Mouse (Mus musculus): Measurements from ENCODE around the gene Zbtb7b. TPM values are rescaled to one million over a fixed set of nuclear protein-coding genes. Genes with fewer than 3 reads are reported as not detected.

The Zbtb7b gene
- total and polyA plus RNA-seq, 3 experiments: 11.9 to 34.2 (median 27.6) TPM

- no peak within 1 kb of the TSS for H3K4me2 ChIP-seq (ENCODE audit: insufficient read depth, low read depth, poor library complexity, severe bottlenecking)
- peaks cover 6 to 45% of the 10 kb centered on the region in 2 experiments for H3K4me1 ChIP-seq (ENCODE audit: control insufficient read depth in 1 of 2, insufficient read depth in 2 of 2)
- H3K79me2 ChIP-seq (replicated peaks; ENCODE audit: control insufficient read depth, extremely low read depth, insufficient read depth, poor library complexity, severe bottlenecking): no peaks in the 10 kb centered on the region
- H3K27ac ChIP-seq (ENCODE audit: insufficient read depth, low read depth): no peak within 1 kb of the TSS
- H3K9me3 ChIP-seq (replicated peaks; ENCODE audit: low read length): peaks cover 5% of the 10 kb centered on the region
- no peak within 1 kb of the TSS for H3K9ac ChIP-seq (ENCODE audit: insufficient read depth, low read depth)
- dilution Hi-C loops (cut with MboI; ENCODE audit: extremely low pct_ligation_motif_present, extremely low pct_unique_long_range_greater_than_20kb, low sequenced_read_pairs) (no loop called here), in situ Hi-C loops (cut with MboI; ENCODE audit: low pct_ligation_motif_present, low pct_unique_long_range_greater_than_20kb, low sequenced_read_pairs) (no loop called here)
- peaks cover 61 to 84% of the 10 kb centered on the region in 2 experiments for H3K36me3 ChIP-seq (replicated peaks in 1 of 2; ENCODE audit: control insufficient read depth in 1 of 2, insufficient read depth in 1 of 2, low read length in 1 of 2)
- TF ChIP-seq MEF2A (IDR thresholded peaks at IDR 0.05; ENCODE audit: borderline replicate concordance, low read depth, low read length): no peak
- TF ChIP-seq CTCF (conservative IDR thresholded peaks at IDR 0.05 in 1 of 2, IDR thresholded peaks at IDR 0.05 in 1 of 2; ENCODE audit: low read depth in 2 of 2, low read length in 2 of 2): no peak
- no peak for TF ChIP-seq NRF1 (IDR thresholded peaks at IDR 0.05; ENCODE audit: low read depth, low read length)
- TF ChIP-seq MAX (IDR thresholded peaks at IDR 0.05; ENCODE audit: low read length): no peak
- TF ChIP-seq MXI1 (IDR thresholded peaks at IDR 0.05; ENCODE audit: low read depth, low read length): no peak
- TF ChIP-seq ZKSCAN1 (IDR thresholded peaks at IDR 0.05; ENCODE audit: borderline replicate concordance, low read depth, low read length): no peak
- TF ChIP-seq HCFC1 (IDR thresholded peaks at IDR 0.05; ENCODE audit: low read depth, low read length): no peak
- no peak for TF ChIP-seq ZC3H11A (IDR thresholded peaks at IDR 0.05; ENCODE audit: low read depth, low read length)
- no peak for TF ChIP-seq ELF1 (IDR thresholded peaks at IDR 0.05; ENCODE audit: low read depth, low read length)
- TF ChIP-seq IRF4 (IDR thresholded peaks at IDR 0.05; ENCODE audit: low read depth, low read length): no peak
- no peak for TF ChIP-seq GABPA (IDR thresholded peaks at IDR 0.05; ENCODE audit: insufficient replicate concordance, low read depth, low read length)
- TF ChIP-seq MAZ (IDR thresholded peaks at IDR 0.05; ENCODE audit: low read depth, low read length): no peak
- no peak for TF ChIP-seq POLR2A (IDR thresholded peaks at IDR 0.05; ENCODE audit: low read depth, low read length)
- no peak for TF ChIP-seq MAFK (IDR thresholded peaks at IDR 0.05; ENCODE audit: insufficient replicate concordance, low read length)
- H3K27me3 ChIP-seq (replicated peaks): no peaks in the 10 kb centered on the region
- H3K4me3 ChIP-seq (replicated peaks in 1 of 3; ENCODE audit: low read depth in 2 of 3, low read length in 2 of 3, poor library complexity in 1 of 3): no peak within 1 kb of the TSS
- DNase-seq (ENCODE audit: extremely low read depth): no peak
Measured at GRCm38 (mm10) chr3:89402693-89403092, 8.1 kb upstream of the Zbtb7b start, which contains the start of gene Lenep. Gene Lenep (minus strand): TSS chr3:89402793.

- Histone ChIP-seq H3K9me3 (replicated peaks; ENCODE audit: low read length) (peaks cover 5% of the 10 kb centered on the region), H3K36me3 (replicated peaks in 1 of 2; ENCODE audit: control insufficient read depth in 1 of 2, insufficient read depth in 1 of 2, low read length in 1 of 2) (peaks cover 52 to 74% of the 10 kb centered on the region in 2 experiments), H3K79me2 (replicated peaks; ENCODE audit: control insufficient read depth, extremely low read depth, insufficient read depth, poor library complexity, severe bottlenecking) (no peaks in the 10 kb centered on the region), H3K4me1 (ENCODE audit: control insufficient read depth in 1 of 2, insufficient read depth in 2 of 2) (peaks cover 2 to 47% of the 10 kb centered on the region in 2 experiments; a peak in 3 of 4 replicates), H3K4me2 (ENCODE audit: insufficient read depth, low read depth, poor library complexity, severe bottlenecking) (no peak overlapping the region), H3K27me3 (replicated peaks) (no peaks in the 10 kb centered on the region), H3K27ac (ENCODE audit: insufficient read depth, low read depth) (no peak overlapping the region), H3K9ac (ENCODE audit: insufficient read depth, low read depth) (no peak overlapping the region), H3K4me3 (replicated peaks in 1 of 3; ENCODE audit: low read depth in 2 of 3, low read length in 2 of 3, poor library complexity in 1 of 3) (no peak overlapping the region)
- in situ Hi-C loops (cut with MboI; ENCODE audit: low pct_ligation_motif_present, low pct_unique_long_range_greater_than_20kb, low sequenced_read_pairs): no loop called here
- no peak for DNase-seq (ENCODE audit: extremely low read depth)
- dilution Hi-C loops (cut with MboI; ENCODE audit: extremely low pct_ligation_motif_present, extremely low pct_unique_long_range_greater_than_20kb, low sequenced_read_pairs): no loop called here
- no peak for TF ChIP-seq MAFK (IDR thresholded peaks at IDR 0.05; ENCODE audit: insufficient replicate concordance, low read length)
- TF ChIP-seq GABPA (IDR thresholded peaks at IDR 0.05; ENCODE audit: insufficient replicate concordance, low read depth, low read length): no peak
- no peak for TF ChIP-seq SMC3 (IDR thresholded peaks at IDR 0.05; ENCODE audit: low read depth, low read length)
- no peak for TF ChIP-seq ZNF384 (IDR thresholded peaks at IDR 0.05; ENCODE audit: low read depth, low read length)
- TF ChIP-seq MAZ (IDR thresholded peaks at IDR 0.05; ENCODE audit: low read depth, low read length): no peak
- no peak for TF ChIP-seq E2F4 (IDR thresholded peaks at IDR 0.05; ENCODE audit: insufficient replicate concordance, low read depth, low read length)
- TF ChIP-seq RCOR1 (conservative IDR thresholded peaks at IDR 0.05; ENCODE audit: low read depth, low read length): no peak
- no peak for TF ChIP-seq JUND (conservative IDR thresholded peaks at IDR 0.05; ENCODE audit: low read depth, low read length)
- TF ChIP-seq NELFE (IDR thresholded peaks at IDR 0.05; ENCODE audit: low read depth, low read length): no peak
- no peak for TF ChIP-seq CHD2 (IDR thresholded peaks at IDR 0.05; ENCODE audit: low read length)
- TF ChIP-seq POLR2A (IDR thresholded peaks at IDR 0.05; ENCODE audit: low read depth, low read length): no peak
- no peak for TF ChIP-seq JUN (IDR thresholded peaks at IDR 0.05; ENCODE audit: insufficient read depth, low read depth, low read length)
- TF ChIP-seq MYC (IDR thresholded peaks at IDR 0.05; ENCODE audit: low read depth, low read length): no peak
- no peak for TF ChIP-seq POLR2AphosphoS2 (IDR thresholded peaks at IDR 0.05; ENCODE audit: low read depth, low read length)
- TF ChIP-seq RAD21 (IDR thresholded peaks at IDR 0.05; ENCODE audit: low read depth, low read length): no peak
- no peak for TF ChIP-seq ZC3H11A (IDR thresholded peaks at IDR 0.05; ENCODE audit: low read depth, low read length)
- no peak for TF ChIP-seq ETS1 (conservative IDR thresholded peaks at IDR 0.05; ENCODE audit: low read depth, low read length)
- TF ChIP-seq TBP (conservative IDR thresholded peaks at IDR 0.05; ENCODE audit: low read depth, low read length): no peak
- TF ChIP-seq EP300 (IDR thresholded peaks at IDR 0.05; ENCODE audit: low read length): no peak
- TF ChIP-seq CTCF (conservative IDR thresholded peaks at IDR 0.05 in 1 of 2, IDR thresholded peaks at IDR 0.05 in 1 of 2; ENCODE audit: low read depth in 2 of 2, low read length in 2 of 2): no peak
Measured at GRCm38 (mm10) chr3:89401329-89401728, 6.8 kb upstream of the Zbtb7b start.
